ENCODE assay signal across 8 mouse cellular contexts in the genomic region with DNA sequence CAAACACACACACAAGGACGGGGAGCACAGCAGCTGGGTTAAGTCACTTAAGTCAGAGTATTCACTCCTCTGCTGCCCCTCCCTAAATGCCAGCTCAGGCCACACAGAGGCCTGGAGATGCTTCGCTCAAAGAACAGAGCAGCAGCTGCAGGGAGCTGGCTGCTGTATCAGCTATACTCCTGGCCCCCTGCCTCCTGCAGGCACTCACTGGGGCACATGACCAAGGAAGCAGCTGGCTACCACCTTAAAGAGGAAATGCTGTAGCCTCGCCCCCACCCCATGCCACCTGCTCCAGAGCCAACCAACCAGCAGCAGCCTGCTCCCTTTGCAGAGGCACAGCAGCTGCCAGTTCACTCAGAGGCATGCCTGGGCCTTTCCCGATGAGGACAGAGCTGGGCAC. TPM values are rescaled to one million over a fixed set of nuclear protein-coding genes. Genes with fewer than 3 reads are reported as not detected.
DNase-seq lines count a peak whose midpoint lies in the region; ATAC-seq and TF ChIP-seq lines count a peak whose summit lies in the region.

No protein-coding gene starts in this region.

- H3K4me1 ChIP-seq in forebrain, embryonic 16.5 days (replicated peaks; ENCODE audit: control insufficient read depth, insufficient read depth, low read length) = peaks cover 9% of the 10 kb centered on the region
- peaks cover 11% of the 10 kb centered on the region for H3K4me1 ChIP-seq in hindbrain, embryonic 13.5 days (replicated peaks)
- no peaks in the 10 kb centered on the region for H3K4me1 ChIP-seq in liver, embryonic 14.5 days (replicated peaks; ENCODE audit: control insufficient read depth in 2 of 2, insufficient read depth in 2 of 2, low read length in 1 of 2)
- peaks cover 6% of the 10 kb centered on the region; the same call in 1 of the 2 replicates for H3K4me1 ChIP-seq in neural tube, embryonic 13.5 days (replicated peaks)

- H3K9me3 ChIP-seq in forebrain, embryonic 16.5 days (ENCODE audit: control insufficient read depth, low read length) = no peaks in the 10 kb centered on the region
- H3K9me3 ChIP-seq in hindbrain, embryonic 13.5 days = no peaks in the 10 kb centered on the region
- no peaks in the 10 kb centered on the region for H3K9me3 ChIP-seq in liver, embryonic 14.5 days (ENCODE audit: control insufficient read depth, low read length)
- no peaks in the 10 kb centered on the region for H3K9me3 ChIP-seq in neural tube, embryonic 13.5 days

- WGBS in forebrain, embryonic 16.5 days = 13% methylated on average over 4 of the region's 4 CpGs
- 13% methylated on average over 4 of the region's 4 CpGs for WGBS in hindbrain, embryonic 13.5 days
- WGBS in liver, embryonic 14.5 days (ENCODE audit: insufficient replicate concordance) = 46% methylated on average over 4 of the region's 4 CpGs
- 7% methylated on average over 4 of the region's 4 CpGs for WGBS in neural tube, embryonic 13.5 days

- H3K9ac ChIP-seq in forebrain, embryonic 16.5 days (replicated peaks; ENCODE audit: low read depth, low read length) = no peak overlapping the region
- H3K9ac ChIP-seq in hindbrain, embryonic 13.5 days = 0 out of 2 replicates have a peak overlapping the region, but pooled peaks have one; percentile 49
- no peak overlapping the region for H3K9ac ChIP-seq in liver, embryonic 14.5 days (replicated peaks)
- no peak overlapping the region for H3K9ac ChIP-seq in neural tube, embryonic 13.5 days

- no peaks in the 10 kb centered on the region for H3K36me3 ChIP-seq in forebrain, embryonic 16.5 days (ENCODE audit: control insufficient read depth, insufficient read depth)
- no peaks in the 10 kb centered on the region for H3K36me3 ChIP-seq in hindbrain, embryonic 13.5 days
- H3K36me3 ChIP-seq in liver, embryonic 14.5 days (replicated peaks; ENCODE audit: control insufficient read depth, insufficient read depth, low read depth) = no peaks in the 10 kb centered on the region
- no peaks in the 10 kb centered on the region for H3K36me3 ChIP-seq in neural tube, embryonic 13.5 days

- TF ChIP-seq EP300 in liver, embryonic 14.5 days (IDR thresholded peaks at IDR 0.05; ENCODE audit: low read depth) = no peak

- TF ChIP-seq CTCF in liver, embryonic 14.5 days (IDR thresholded peaks at IDR 0.05; ENCODE audit: low read depth) = no peak

- peak; percentile 45 for DNase-seq in adrenal gland, postnatal 14 days
- no peak for DNase-seq in adrenal gland, adult 8-10 months
- DNase-seq in Muller cell, postnatal 12 days (ENCODE audit: inconsistent ontology term) = peak; percentile 89
- DNase-seq in liver, embryonic 14.5 days (ENCODE audit: low read depth in 3 of 3, low spot score in 3 of 3) = no peak
- DNase-seq in thymus, postnatal 0 days (ENCODE audit: low spot score) = peak; percentile 95

- H3K4me3 ChIP-seq in forebrain, embryonic 16.5 days (replicated peaks; ENCODE audit: low read length) = no peak overlapping the region
- H3K4me3 ChIP-seq in hindbrain, embryonic 13.5 days = no peak overlapping the region
- H3K4me3 ChIP-seq in liver, embryonic 14.5 days (ENCODE audit: insufficient read depth in 1 of 2, low read depth in 2 of 2, low read length in 2 of 2) = no peak overlapping the region
- no peak overlapping the region for H3K4me3 ChIP-seq in neural tube, embryonic 13.5 days

- ATAC-seq in forebrain, embryonic 16.5 days = peak; percentile 95
- ATAC-seq in hindbrain, embryonic 13.5 days (ENCODE audit: low FRiP score) = peak; percentile 92
- ATAC-seq in liver, embryonic 14.5 days (ENCODE audit: insufficient read depth) = 0 out of 2 replicates have a peak, but pooled peaks have one; percentile 43
- ATAC-seq in neural tube, embryonic 13.5 days (ENCODE audit: low read depth) = peak; percentile 95

- H3K27me3 ChIP-seq in forebrain, embryonic 16.5 days (replicated peaks; ENCODE audit: control insufficient read depth, insufficient read depth, low read length) = no peaks in the 10 kb centered on the region
- no peaks in the 10 kb centered on the region for H3K27me3 ChIP-seq in hindbrain, embryonic 13.5 days
- H3K27me3 ChIP-seq in liver, embryonic 14.5 days (ENCODE audit: control insufficient read depth, insufficient read depth, low read length) = no peaks in the 10 kb centered on the region
- no peaks in the 10 kb centered on the region for H3K27me3 ChIP-seq in neural tube, embryonic 13.5 days

- H3K27ac ChIP-seq in forebrain, embryonic 16.5 days (ENCODE audit: low read length) = no peak overlapping the region
- H3K27ac ChIP-seq in hindbrain, embryonic 13.5 days = peak overlapping the region; percentile 60
- H3K27ac ChIP-seq in liver, embryonic 14.5 days = no peak overlapping the region
- H3K27ac ChIP-seq in neural tube, embryonic 13.5 days (replicated peaks) = peak overlapping the region; percentile 69

- H3K4me2 ChIP-seq in forebrain, embryonic 16.5 days (ENCODE audit: low read length) = no peak overlapping the region
- H3K4me2 ChIP-seq in hindbrain, embryonic 13.5 days = no peak overlapping the region
- no peak overlapping the region for H3K4me2 ChIP-seq in liver, embryonic 14.5 days (ENCODE audit: low read depth)
- H3K4me2 ChIP-seq in neural tube, embryonic 13.5 days = no peak overlapping the region

RNA-seq across cellular contexts. Expression of a gene that starts 28.0 kb away (rescaled TPM):
- total RNA-seq in adrenal gland, postnatal 14 days (2021) = 0.94 and 1.3 TPM in 2 replicates
- total RNA-seq in adrenal gland, adult 8-10 months (2022) = 1 to 10 TPM in 1 of 4 experiments, under 1 TPM in 3; 0.20 to 1.0 (median 0.58) TPM
- 81.2 and 115 TPM in 2 replicates for polyA plus RNA-seq in forebrain, embryonic 16.5 days (2015; fragmentation: Nextera tagmentation; extraction: Ambion mirVana)
- polyA plus RNA-seq in hindbrain, embryonic 13.5 days (2015; fragmentation: Nextera tagmentation; extraction: Ambion mirVana) = 40.2 and 44.0 TPM in 2 replicates
- 0.27 and 0.36 TPM in 2 replicates for polyA plus RNA-seq in liver, embryonic 14.5 days (2012; rRNA removed)
- polyA plus RNA-seq in liver, embryonic 14.5 days (2014; fragmentation: Nextera tagmentation; extraction: Ambion mirVana) = 0.27 and 0.42 TPM in 2 replicates
- polyA plus RNA-seq in neural tube, embryonic 13.5 days (2015; fragmentation: Nextera tagmentation; extraction: Ambion mirVana) = 27.1 and 38.0 TPM in 2 replicates
- polyA plus RNA-seq in thymus, postnatal 0 days (2015; fragmentation: Nextera tagmentation; extraction: Ambion mirVana) = 391 and 434 TPM in 2 replicates

Comparison
In these comparisons a context has a peak if more than half of its experiments do, and no peak if none do; other contexts are left out.
1. DNase-seq: peak in adrenal gland, postnatal 14 days (single experiment), Muller cell, postnatal 12 days (single experiment) and thymus, postnatal 0 days (single experiment); none in adrenal gland, adult 8-10 months (single experiment) and liver, embryonic 14.5 days (0 of 3).
2. ATAC-seq: peak in every context shown above with its lines; median percentile 95 in forebrain, embryonic 16.5 days; 95 in neural tube, embryonic 13.5 days; 92 in hindbrain, embryonic 13.5 days; 43 in liver, embryonic 14.5 days.
3. H3K27ac ChIP-seq: peak in hindbrain, embryonic 13.5 days (single experiment) and neural tube, embryonic 13.5 days (single experiment); none in forebrain, embryonic 16.5 days (single experiment) and liver, embryonic 14.5 days (single experiment).
4. RNA of a gene that starts 28.0 kb away (polyA plus RNA-seq): 391 to 434 TPM in thymus, postnatal 0 days, 81.2 to 115 TPM in forebrain, embryonic 16.5 days, 40.2 to 44.0 TPM in hindbrain, embryonic 13.5 days and 27.1 to 38.0 TPM in neural tube, embryonic 13.5 days; 0.27 to 0.42 TPM in liver, embryonic 14.5 days; every median in the first group is over 10 times any median in the second.